Mouse (Mus musculus): ENCODE data around the gene Olfml1.

Olfml1 gene

GRCm38 (mm10) chr7:107594857-107595402, 27.7 kb downstream of the Olfml1 start, which contains the start of gene Ppfibp2:
TSS of gene Ppfibp2 (plus strand) at chr7:107595207.
- peak; percentile 90 for DNase-seq (ENCODE audit: low spot score)

- DNase-seq (ENCODE audit: low spot score): no peak
These were observed 28.2 kb downstream of the Olfml1 start for GRCm38 (mm10) chr7:107595426-107595825.

- DNase-seq (ENCODE audit: low spot score): no peak
These were observed 29.5 kb downstream of the Olfml1 start for GRCm38 (mm10) chr7:107596753-107597152.

GRCm38 (mm10) chr7:107597956-107598355, 30.7 kb downstream of the Olfml1 start:
- no peak for DNase-seq (ENCODE audit: low spot score)

- no peak for DNase-seq (ENCODE audit: low spot score)
These were observed 33.4 kb downstream of the Olfml1 start for GRCm38 (mm10) chr7:107600651-107601050.

GRCm38 (mm10) chr7:107602505-107602904, 35.3 kb downstream of the Olfml1 start:
- no peak for DNase-seq (ENCODE audit: low spot score)

- DNase-seq (ENCODE audit: low spot score): no peak
These were observed 35.7 kb downstream of the Olfml1 start for GRCm38 (mm10) chr7:107602913-107603312.

GRCm38 (mm10) chr7:107607766-107608165, 40.5 kb downstream of the Olfml1 start:
- no peak for DNase-seq (ENCODE audit: low spot score)

- no peak for DNase-seq (ENCODE audit: low spot score)
These were observed 42.5 kb downstream of the Olfml1 start for GRCm38 (mm10) chr7:107609622-107610255.

- no peak for DNase-seq (ENCODE audit: low spot score)
These were observed 43.6 kb downstream of the Olfml1 start for GRCm38 (mm10) chr7:107610880-107611279.

- no peak for DNase-seq (ENCODE audit: low spot score)
These were observed 51.1 kb downstream of the Olfml1 start for GRCm38 (mm10) chr7:107618028-107618992.

GRCm38 (mm10) chr7:107619225-107619624, 52.0 kb downstream of the Olfml1 start:
- no peak for DNase-seq (ENCODE audit: low spot score)

- DNase-seq (ENCODE audit: low spot score): no peak
These were observed 52.9 kb downstream of the Olfml1 start for GRCm38 (mm10) chr7:107620137-107620536.

GRCm38 (mm10) chr7:107624432-107624831, 57.2 kb downstream of the Olfml1 start:
- no peak for DNase-seq (ENCODE audit: low spot score)

GRCm38 (mm10) chr7:107625061-107625460, 57.8 kb downstream of the Olfml1 start, which contains the start of gene 5330417H12Rik:
TSS of gene 5330417H12Rik (minus strand) at chr7:107625161.
- DNase-seq (ENCODE audit: low spot score): no peak

GRCm38 (mm10) chr7:107625781-107626180, 58.5 kb downstream of the Olfml1 start:
- no peak for DNase-seq (ENCODE audit: low spot score)

- no peak for DNase-seq (ENCODE audit: low spot score)
These were observed 61.1 kb downstream of the Olfml1 start for GRCm38 (mm10) chr7:107628383-107628782.

GRCm38 (mm10) chr7:107633201-107633600, 66.0 kb downstream of the Olfml1 start:
- no peak for DNase-seq (ENCODE audit: low spot score)

GRCm38 (mm10) chr7:107637398-107637797, 70.2 kb downstream of the Olfml1 start:
- DNase-seq (ENCODE audit: low spot score): no peak

GRCm38 (mm10) chr7:107638026-107638425, 70.8 kb downstream of the Olfml1 start:
- no peak for DNase-seq (ENCODE audit: low spot score)
